Comparison of ENCODE assay signal across 11 mouse cellular contexts in the genomic region with DNA sequence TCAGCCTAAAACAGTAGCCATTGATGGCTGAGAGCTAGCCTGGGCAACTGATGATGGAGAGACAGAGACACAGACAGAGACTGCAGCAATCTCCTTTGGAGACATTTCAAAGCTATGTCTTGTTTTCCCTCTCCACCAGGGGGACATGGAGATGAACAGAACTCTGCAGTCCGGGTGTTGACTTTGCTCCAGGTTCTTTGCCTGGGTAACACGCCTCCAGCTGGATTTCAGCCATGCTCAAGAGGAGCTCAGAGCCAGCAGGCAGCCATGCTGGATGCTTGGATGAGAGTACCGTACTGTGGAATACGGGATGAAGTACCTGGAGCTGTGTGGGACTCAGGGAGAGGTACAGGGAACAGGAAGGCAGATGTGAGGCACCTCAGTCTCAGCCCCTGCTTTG. TPM values are rescaled to one million over a fixed set of nuclear protein-coding genes. Genes with fewer than 3 reads are reported as not detected.
DNase-seq lines count a peak whose midpoint lies in the region; ATAC-seq and TF ChIP-seq lines count a peak whose summit lies in the region.
"Had no signal": no experiment of that assay in that cellular context is flagged by ENCODE, and none has a peak within 500 bp of the region (broad histone marks: within the 10 kb centered on the region; RNA-seq: fewer than 3 reads in every experiment).

No protein-coding gene starts in this region.

- no peak for TF ChIP-seq POLR2A in heart, adult 2 months (IDR thresholded peaks at IDR 0.05; ENCODE audit: insufficient read depth, low read depth, low read length)
- TF ChIP-seq POLR2A in lung, adult 2 months (IDR thresholded peaks at IDR 0.05; ENCODE audit: borderline replicate concordance, extremely low read depth, low read depth, low read length) = no peak
- TF ChIP-seq POLR2A in cerebellum, adult 2 months (IDR thresholded peaks at IDR 0.05; ENCODE audit: borderline replicate concordance, insufficient read depth, low read length) = no peak

- no peaks in the 10 kb centered on the region; the same call in 1 of the 2 replicates for H3K27me3 ChIP-seq in heart, adult 2 months (ENCODE audit: control insufficient read depth, insufficient read depth, low read length)
- no peaks in the 10 kb centered on the region for H3K27me3 ChIP-seq in lung, embryonic 14.5 days (ENCODE audit: insufficient read depth, low read length)
- H3K27me3 ChIP-seq in cerebellum, adult 2 months (ENCODE audit: control insufficient read depth, insufficient read depth, low read length) = no peaks in the 10 kb centered on the region

- H3K27ac ChIP-seq in heart, adult 2 months = no peak overlapping the region
- H3K27ac ChIP-seq in lung, embryonic 14.5 days (ENCODE audit: low read depth) = no peak overlapping the region
- H3K27ac ChIP-seq in cerebellum, adult 2 months (ENCODE audit: insufficient read depth, low read length) = no peak overlapping the region
- H3K27ac ChIP-seq: heart, embryonic 10.5 days; liver, embryonic 14.5 days had no signal

- ATAC-seq in lung, embryonic 14.5 days (ENCODE audit: insufficient read depth) = no peak

- no peak for DNase-seq in heart, adult 2 months
- no peak for DNase-seq in heart, adult 9 months (ENCODE audit: low spot score in 2 of 2)
- peak; percentile 58 for DNase-seq in lung, embryonic 14.5 days
- DNase-seq in lung, adult 2 months = no peak
- peak; percentile 74 to 87 for DNase-seq in cerebellum, adult 2 months
- DNase-seq in right cerebral cortex, postnatal 14 days = peak; percentile 52
- no peak for DNase-seq in T-cell, adult 2 months (ENCODE audit: low spot score)
- DNase-seq in c-Kit-positive CD71-positive TER-119-positive erythroid progenitor cells, embryonic 14.5 days (ENCODE audit: low spot score) = no peak
- DNase-seq: thymus, adult 2 months had no signal

- no peaks in the 10 kb centered on the region for H3K36me3 ChIP-seq in heart, adult 2 months (ENCODE audit: control insufficient read depth, insufficient read depth, low read length)
- no peaks in the 10 kb centered on the region for H3K36me3 ChIP-seq in lung, embryonic 14.5 days (ENCODE audit: insufficient read depth)
- H3K36me3 ChIP-seq: heart, embryonic 10.5 days had no signal

- H3K79me2 ChIP-seq in heart, adult 2 months (replicated peaks; ENCODE audit: control insufficient read depth, insufficient read depth, low read length) = no peaks in the 10 kb centered on the region

- no peak overlapping the region for H3K4me2 ChIP-seq in lung, embryonic 14.5 days

- no peaks in the 10 kb centered on the region for H3K4me1 ChIP-seq in heart, adult 2 months (ENCODE audit: control insufficient read depth, insufficient read depth, low read length)
- no peaks in the 10 kb centered on the region for H3K4me1 ChIP-seq in lung, embryonic 14.5 days (ENCODE audit: insufficient read depth)
- no peaks in the 10 kb centered on the region for H3K4me1 ChIP-seq in lung, adult 2 months (ENCODE audit: control insufficient read depth, insufficient read depth, low read length)
- peaks cover 7% of the 10 kb centered on the region for H3K4me1 ChIP-seq in cerebellum, adult 2 months (ENCODE audit: control insufficient read depth, insufficient read depth, low read length)
- H3K4me1 ChIP-seq: heart, embryonic 10.5 days had no signal

- H3K4me3 ChIP-seq in heart, adult 2 months = no peak overlapping the region
- H3K4me3 ChIP-seq in lung, embryonic 14.5 days (ENCODE audit: low read depth, low read length) = no peak overlapping the region
- no peak overlapping the region for H3K4me3 ChIP-seq in lung, adult 2 months (replicated peaks; ENCODE audit: extremely low read depth, low read depth, low read length)
- H3K4me3 ChIP-seq in cerebellum, adult 2 months (replicated peaks; ENCODE audit: insufficient read depth, low read depth, low read length) = no peak overlapping the region
- H3K4me3 ChIP-seq: heart, embryonic 10.5 days had no signal

- no peak overlapping the region for H3K9ac ChIP-seq in heart, adult 2 months (ENCODE audit: low read depth, low read length)
- H3K9ac ChIP-seq in lung, embryonic 14.5 days = no peak overlapping the region
- H3K9ac ChIP-seq: liver, embryonic 14.5 days had no signal

- no peaks in the 10 kb centered on the region for H3K9me3 ChIP-seq in lung, embryonic 14.5 days (ENCODE audit: low read depth, low read length)
- H3K9me3 ChIP-seq: heart, embryonic 10.5 days had no signal

- no peak for TF ChIP-seq EP300 in heart, adult 2 months (IDR thresholded peaks at IDR 0.05; ENCODE audit: insufficient read depth, low read depth, low read length)

- 38% methylated on average over 4 of the region's 4 CpGs for WGBS in heart, adult 2 months
- 37% methylated on average over 4 of the region's 4 CpGs for WGBS in lung, embryonic 14.5 days
- 33% methylated on average over 4 of the region's 4 CpGs for WGBS in lung, adult 2 months
- WGBS in cerebellum, adult 2 months = 5% methylated on average over 4 of the region's 4 CpGs

- peak; percentile 17; the same call in 1 of the 2 replicates for TF ChIP-seq CTCF in heart, adult 2 months (IDR thresholded peaks at IDR 0.05)
- peak; percentile 52 for TF ChIP-seq CTCF in lung, embryonic 14.5 days (IDR thresholded peaks at IDR 0.05; ENCODE audit: low read depth)
- no peak for TF ChIP-seq CTCF in lung, adult 2 months (IDR thresholded peaks at IDR 0.05; ENCODE audit: insufficient read depth, low read length)
- TF ChIP-seq CTCF in cerebellum, adult 2 months (IDR thresholded peaks at IDR 0.05; ENCODE audit: borderline replicate concordance, insufficient read depth, low read depth, low read length) = peak; percentile 53; the same call in 1 of the 2 replicates

- intact Hi-C loops in heart, adult 2 months (cut with DNase I) = no loop called here

RNA-seq across cellular contexts. Expression of a gene that starts 22.6 kb away (rescaled TPM):
- total RNA-seq in heart, adult 2 months (2021) = under 1 TPM; 0.57 to 0.73 TPM
- polyA plus RNA-seq in heart, adult 2 months (2012; rRNA removed) = 0.91 and 1.2 TPM in 2 replicates
- 6.5 and 7.5 TPM in 2 replicates for polyA plus RNA-seq in lung, embryonic 14.5 days (2014; fragmentation: Nextera tagmentation; extraction: Ambion mirVana)
- polyA plus RNA-seq in lung, adult 2 months (2012; rRNA removed) = 2.9 and 3.7 TPM in 2 replicates
- 37.7 and 41.0 TPM in 2 replicates for polyA plus RNA-seq in cerebellum, adult 2 months (2012; rRNA removed)

Comparison
In these comparisons a context has a peak if more than half of its experiments do, and no peak if none do; other contexts are left out.
1. DNase-seq: peak in lung, embryonic 14.5 days (single experiment), cerebellum, adult 2 months (2 of 2) and right cerebral cortex, postnatal 14 days (single experiment); none in heart, adult 2 months (0 of 2), heart, adult 9 months (0 of 2), lung, adult 2 months (single experiment), T-cell, adult 2 months (single experiment) and c-Kit-positive CD71-positive TER-119-positive erythroid progenitor cells, embryonic 14.5 days (single experiment).